Mouse (Mus musculus) megakaryocyte, embryonic 14.5 days (primary cell): ENCODE measurements around the gene Ubr4. TPM values are rescaled to one million over a fixed set of nuclear protein-coding genes. Genes with fewer than 3 reads are reported as not detected.

Source experiments
- H3K27me3 ChIP-seq: replicated peaks from 2 replicates; pipeline ENCODE3; 2012; ENCODE audit warnings: inconsistent platforms
- H3K36me3 ChIP-seq: replicated peaks from 2 replicates; pipeline ENCODE3; 2012; ENCODE audit warnings: low read length, inconsistent platforms, mixed read lengths
- H3K4me1 ChIP-seq: 2 replicates; pipeline ENCODE4 v1.6.1; 2012; ENCODE audit warnings: inconsistent platforms
- H3K4me3 ChIP-seq: replicated peaks from 2 replicates; pipeline ENCODE3; 2012; ENCODE audit warnings: moderate library complexity, mild to moderate bottlenecking, inconsistent platforms
- H3K9me3 ChIP-seq: 2 replicates; pipeline ENCODE4 v1.6.1; 2012; ENCODE audit warnings: inconsistent platforms
- FLI1 ChIP-seq: IDR thresholded peaks from 2 replicates; pipeline ENCODE4 v1.6.1; 2012; ENCODE audit warnings: low read length, inconsistent platforms, mixed read lengths
- GATA1 ChIP-seq: IDR thresholded peaks from 3 replicates; pipeline ENCODE4 v1.6.1; 2012; ENCODE audit warnings: mixed read lengths, low read length, inconsistent platforms, borderline replicate concordance
- polyA plus RNA-seq: library from polyadenylated mRNA; stranded (reverse); fragments of >175 nt; gene quantifications from 2 replicates; pipeline ENCODE4 v1.2.3, GENCODE M21; 2012; ENCODE audit warnings: low replicate concordance; ENCODE audit not compliant: insufficient read depth

Ubr4 gene
- polyA plus RNA-seq, 1 experiment = 69.3 TPM

DNA sequence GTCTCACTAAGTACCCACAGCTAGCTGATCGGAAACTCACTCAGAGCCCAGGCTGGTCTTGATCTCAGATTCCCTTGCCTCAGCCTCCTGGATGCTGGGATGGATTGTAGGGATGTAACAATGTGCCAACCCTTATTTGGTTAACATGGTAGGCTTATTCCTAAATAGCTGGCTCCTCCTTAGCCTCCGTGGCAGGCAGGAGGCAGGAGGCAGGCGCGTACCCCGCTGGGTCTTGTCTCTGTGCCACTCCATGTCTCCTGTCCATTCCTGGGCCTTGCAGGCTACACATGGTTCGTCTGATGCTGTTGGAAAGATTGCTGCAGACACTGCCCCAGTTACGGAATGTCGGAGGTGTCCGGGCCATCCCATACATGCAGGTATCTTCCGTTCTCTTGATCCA lies 91.9 kb downstream of the Ubr4 start:
- H3K4me3 ChIP-seq = no peak overlapping the region
- no peak for TF ChIP-seq FLI1
- TF ChIP-seq GATA1 = no peak
- no peaks in the 10 kb centered on the region for H3K27me3 ChIP-seq
- no peaks in the 10 kb centered on the region for H3K9me3 ChIP-seq
- peaks cover 100% of the 10 kb centered on the region for H3K36me3 ChIP-seq
- H3K4me1 ChIP-seq = peaks cover 6% of the 10 kb centered on the region; the same call in 1 of the 2 replicates

GRCm38 (mm10) chr4:139446176-139446575 lies 93.8 kb downstream of the Ubr4 start:
- Histone ChIP-seq H3K4me1 (peaks cover 4% of the 10 kb centered on the region; the same call in 1 of the 2 replicates), H3K36me3 (peaks cover 100% of the 10 kb centered on the region), H3K9me3 (no peaks in the 10 kb centered on the region), H3K27me3 (no peaks in the 10 kb centered on the region), H3K4me3 (no peak overlapping the region)
- TF ChIP-seq FLI1 (no peak), GATA1 (no peak)

GRCm38 (mm10) chr4:139446731-139447675 lies 94.6 kb downstream of the Ubr4 start:
- H3K4me1 ChIP-seq = no peaks in the 10 kb centered on the region; the same call in 1 of the 2 replicates
- no peaks in the 10 kb centered on the region for H3K9me3 ChIP-seq
- H3K4me3 ChIP-seq = no peak overlapping the region
- H3K36me3 ChIP-seq = peaks cover 100% of the 10 kb centered on the region
- TF ChIP-seq GATA1 (no peak), FLI1 (no peak)
- no peaks in the 10 kb centered on the region for H3K27me3 ChIP-seq

- H3K9me3 ChIP-seq = no peaks in the 10 kb centered on the region
- H3K36me3 ChIP-seq = peaks cover 100% of the 10 kb centered on the region
- no peaks in the 10 kb centered on the region for H3K4me1 ChIP-seq
- H3K27me3 ChIP-seq = no peaks in the 10 kb centered on the region
- TF ChIP-seq FLI1 = no peak
- no peak for TF ChIP-seq GATA1
- H3K4me3 ChIP-seq = no peak overlapping the region
Observed at GRCm38 (mm10) chr4:139452944-139453700, 100.7 kb downstream of the Ubr4 start.

DNA sequence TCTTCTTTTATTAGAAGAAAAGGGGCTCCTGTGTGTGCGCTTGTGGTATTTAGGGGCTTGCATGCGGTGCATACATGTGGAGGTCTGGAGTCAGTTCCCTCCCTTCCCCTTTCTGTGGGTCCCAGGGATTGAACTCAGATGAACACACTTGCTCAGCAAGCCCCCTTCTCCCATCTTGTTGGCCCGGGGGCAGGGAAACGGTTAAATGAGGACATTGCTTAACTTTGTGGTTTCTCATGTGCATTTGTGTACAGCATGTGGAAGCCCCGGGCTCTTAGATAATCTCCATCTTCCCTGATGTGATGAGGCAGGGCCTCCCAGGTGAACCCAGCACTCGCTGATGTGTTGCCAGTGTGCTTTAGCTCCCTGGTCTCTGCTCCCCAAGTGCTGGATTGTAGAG lies 101.9 kb downstream of the Ubr4 start:
- Histone ChIP-seq H3K9me3 (no peaks in the 10 kb centered on the region), H3K4me3 (no peak overlapping the region), H3K27me3 (no peaks in the 10 kb centered on the region), H3K36me3 (peaks cover 100% of the 10 kb centered on the region), H3K4me1 (no peaks in the 10 kb centered on the region)
- no peak for TF ChIP-seq GATA1
- no peak for TF ChIP-seq FLI1

DNA sequence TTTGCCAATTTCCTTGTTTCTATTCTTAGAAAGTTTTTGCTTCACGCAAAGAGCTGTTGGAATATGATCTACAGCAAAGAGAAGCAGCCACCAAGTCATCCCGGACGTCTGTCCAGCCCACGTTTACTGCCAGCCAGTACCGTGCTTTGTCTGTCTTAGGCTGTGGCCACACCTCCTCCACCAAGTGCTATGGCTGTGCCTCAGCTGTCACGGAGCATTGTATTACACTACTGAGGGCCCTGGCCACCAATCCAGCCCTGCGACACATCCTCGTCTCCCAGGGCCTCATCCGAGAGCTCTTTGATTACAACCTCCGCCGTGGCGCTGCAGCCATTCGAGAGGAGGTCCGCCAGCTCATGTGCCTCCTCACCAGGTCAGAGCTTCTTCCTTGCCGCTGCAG lies 107.6 kb downstream of the Ubr4 start:
- Histone ChIP-seq H3K4me3 (no peak overlapping the region), H3K36me3 (peaks cover 100% of the 10 kb centered on the region), H3K9me3 (no peaks in the 10 kb centered on the region), H3K27me3 (no peaks in the 10 kb centered on the region), H3K4me1 (no peaks in the 10 kb centered on the region)
- TF ChIP-seq FLI1 (no peak), GATA1 (no peak)

GRCm38 (mm10) chr4:139464163-139464562 lies 111.8 kb downstream of the Ubr4 start:
- H3K36me3 ChIP-seq = peaks cover 100% of the 10 kb centered on the region
- no peak overlapping the region for H3K4me3 ChIP-seq
- no peaks in the 10 kb centered on the region for H3K27me3 ChIP-seq
- peaks cover 23% of the 10 kb centered on the region for H3K4me1 ChIP-seq
- TF ChIP-seq GATA1 (no peak), FLI1 (no peak)
- no peaks in the 10 kb centered on the region for H3K9me3 ChIP-seq

- Histone ChIP-seq H3K4me3 (no peak overlapping the region), H3K4me1 (peaks cover 29% of the 10 kb centered on the region), H3K27me3 (no peaks in the 10 kb centered on the region), H3K36me3 (peaks cover 100% of the 10 kb centered on the region), H3K9me3 (no peaks in the 10 kb centered on the region)
- no peak for TF ChIP-seq GATA1
Observed at GRCm38 (mm10) chr4:139466541-139466940, 114.1 kb downstream of the Ubr4 start.

DNA sequence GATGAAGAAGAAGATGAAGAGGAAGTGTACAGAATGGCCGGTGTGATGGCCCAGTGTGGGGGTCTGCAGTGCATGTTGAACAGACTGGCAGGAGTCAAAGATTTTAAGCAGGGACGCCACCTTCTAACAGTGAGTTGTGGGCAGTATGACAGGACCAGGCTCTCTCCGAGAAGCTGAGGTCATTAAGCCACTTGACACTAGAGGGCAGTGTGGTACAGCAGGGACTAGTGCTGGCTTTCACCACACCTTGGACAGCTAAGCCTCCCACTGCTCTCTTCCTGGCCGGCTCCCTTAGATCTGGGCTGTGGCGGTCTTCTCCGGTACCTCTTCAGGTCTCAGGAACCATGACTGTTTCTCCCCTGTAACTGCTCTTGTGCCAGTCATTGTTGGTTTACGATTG lies 117.8 kb downstream of the Ubr4 start:
- H3K27me3 ChIP-seq = no peaks in the 10 kb centered on the region
- peaks cover 29% of the 10 kb centered on the region for H3K4me1 ChIP-seq
- no peak overlapping the region for H3K4me3 ChIP-seq
- H3K36me3 ChIP-seq = peaks cover 100% of the 10 kb centered on the region
- no peak for TF ChIP-seq FLI1
- TF ChIP-seq GATA1 = no peak
- no peaks in the 10 kb centered on the region for H3K9me3 ChIP-seq
